Mouse (Mus musculus): ENCODE data around the gene Helt. TPM values are rescaled to one million over a fixed set of nuclear protein-coding genes. Genes with fewer than 3 reads are reported as not detected.
"Not testable (repeated sequence)": the region's sequence is repeated elsewhere in the genome, so short reads cannot be mapped to it uniquely, and the experiment has no call there.

Helt gene
- polyA plus RNA-seq, 1 experiment from 2014 or later: not detected

DNA sequence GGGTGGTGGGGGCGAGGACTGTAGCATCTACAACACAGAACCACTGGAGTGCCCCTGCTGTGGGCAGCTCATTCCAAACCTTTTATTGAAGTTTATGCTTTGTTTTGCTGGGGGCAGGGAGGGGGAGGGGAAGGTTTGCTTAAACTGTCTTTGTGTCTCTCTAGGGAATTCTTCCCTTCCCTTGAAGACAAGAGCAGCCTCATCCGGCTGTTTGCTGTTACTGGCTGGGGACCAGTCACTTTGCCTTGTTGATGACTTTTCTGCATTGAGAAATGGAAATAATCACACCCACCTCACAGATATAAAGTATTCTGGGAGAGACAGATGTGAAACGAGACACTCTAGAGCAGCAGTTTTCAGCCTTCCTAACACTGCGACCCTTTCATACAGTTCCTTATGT lies 27.7 kb downstream of the Helt start:
- Histone ChIP-seq H3K9me3 (replicated peaks) (no peaks in the 10 kb centered on the region), H3K36me3 (no peaks in the 10 kb centered on the region), H3K4me3 (replicated peaks) (no peak overlapping the region), H3K9ac (replicated peaks) (no peak overlapping the region), H3K4me1 (0 out of 2 replicates have a peak, but pooled peaks cover 5% of the 10 kb centered on the region), H3K27me3 (replicated peaks) (no peaks in the 10 kb centered on the region), H3K4me2 (no peak overlapping the region), H3K27ac (replicated peaks) (no peak overlapping the region)
- 30% methylated on average over 4 of the region's 4 CpGs for WGBS
- no peak for ATAC-seq (ENCODE audit: low FRiP score)

DNA sequence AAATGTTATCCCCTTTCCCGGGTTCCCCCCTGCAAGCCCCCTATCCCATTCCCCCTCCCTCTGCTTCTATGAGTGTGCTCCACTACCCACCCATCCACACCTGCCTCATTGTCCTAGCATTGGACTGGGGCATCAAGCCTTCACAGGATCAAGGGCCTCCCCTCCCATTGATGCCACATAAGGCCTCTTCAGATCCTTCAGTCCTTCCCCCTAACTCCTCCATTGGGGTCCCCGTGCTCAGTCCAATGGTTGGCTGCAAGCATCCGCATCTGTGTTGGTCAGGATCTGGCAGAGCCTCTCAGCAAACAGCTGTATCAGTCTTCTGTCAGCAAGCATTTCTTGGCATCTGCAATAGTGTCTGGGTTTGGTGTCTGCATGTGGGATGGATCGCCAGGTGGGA lies 30.3 kb downstream of the Helt start:
- not testable (repeated sequence) for H3K4me3 ChIP-seq (replicated peaks); ATAC-seq (ENCODE audit: low FRiP score); H3K27me3 ChIP-seq (replicated peaks); H3K9ac ChIP-seq (replicated peaks); H3K4me2 ChIP-seq; H3K27ac ChIP-seq (replicated peaks); H3K9me3 ChIP-seq (replicated peaks); H3K4me1 ChIP-seq; H3K36me3 ChIP-seq
- WGBS: 92% methylated on average over 4 of the region's 4 CpGs

DNA sequence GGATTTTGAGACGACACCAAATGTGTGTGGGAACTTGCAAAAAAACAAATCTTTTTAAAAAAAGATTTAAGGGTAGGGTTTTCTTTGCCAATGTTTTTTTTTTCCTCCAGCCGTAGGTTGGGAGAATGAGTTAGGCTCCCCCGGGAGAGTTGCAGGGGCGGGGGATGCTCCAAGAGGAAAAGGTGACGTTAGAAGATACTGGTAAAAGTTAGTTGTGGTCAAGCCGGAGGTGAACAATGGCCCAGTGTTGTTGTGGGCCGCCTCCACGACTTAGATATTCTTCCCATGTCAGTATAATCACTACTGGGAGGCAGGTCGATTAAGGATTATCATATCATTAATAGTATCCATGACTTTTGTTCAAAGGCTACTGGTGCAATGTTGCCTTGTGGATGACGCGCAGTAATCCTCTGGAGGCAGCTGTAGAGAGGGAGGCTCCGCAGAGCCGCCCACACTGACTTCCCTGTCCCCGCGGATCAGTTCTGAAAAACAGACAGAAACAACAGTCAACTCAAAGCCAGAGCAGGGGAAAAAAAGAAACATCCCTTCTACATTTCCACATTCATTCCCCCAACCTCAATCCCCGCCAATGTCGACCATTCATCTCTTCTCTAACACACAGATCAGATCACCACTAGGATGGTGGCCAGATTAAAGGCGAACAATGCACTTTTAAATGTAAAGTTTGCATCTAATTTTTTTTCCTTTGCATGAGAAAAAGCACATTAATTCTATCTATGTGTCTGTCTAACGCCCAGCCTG lies 36.4 kb downstream of the Helt start:
- Histone ChIP-seq H3K4me1 (no peaks in the 10 kb centered on the region), H3K9me3 (replicated peaks) (no peaks in the 10 kb centered on the region), H3K4me3 (replicated peaks) (no peak overlapping the region), H3K27me3 (replicated peaks) (no peaks in the 10 kb centered on the region), H3K36me3 (no peaks in the 10 kb centered on the region), H3K9ac (replicated peaks) (no peak overlapping the region), H3K27ac (replicated peaks) (no peak overlapping the region), H3K4me2 (no peak overlapping the region)
- ATAC-seq (ENCODE audit: low FRiP score): no peak
- 51% methylated on average over 19 of the region's 19 CpGs for WGBS

DNA sequence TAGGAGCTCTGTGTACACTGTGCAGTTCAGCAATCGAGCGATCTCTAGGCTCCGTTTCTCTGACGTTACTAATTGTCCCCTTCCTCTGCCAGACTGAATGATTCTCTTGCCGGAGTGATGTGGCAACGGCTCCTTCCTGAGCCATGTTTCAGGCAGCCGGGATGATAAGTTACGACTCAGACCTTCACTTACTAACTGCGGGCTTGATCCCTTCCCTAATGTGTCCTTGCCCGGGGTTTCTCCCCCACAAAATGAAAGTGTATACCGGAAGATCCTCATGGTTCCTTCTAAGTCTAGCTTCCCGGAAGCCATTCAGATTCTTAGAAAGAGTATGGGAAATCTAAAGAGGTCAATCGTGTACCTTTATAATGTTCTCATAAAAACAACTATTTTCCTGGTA lies 42.0 kb downstream of the Helt start:
- H3K9ac ChIP-seq (replicated peaks): no peak overlapping the region
- no peaks in the 10 kb centered on the region for H3K9me3 ChIP-seq (replicated peaks)
- no peaks in the 10 kb centered on the region for H3K36me3 ChIP-seq
- H3K4me1 ChIP-seq: peaks cover 7% of the 10 kb centered on the region
- peak overlapping the region; percentile 15; the same call in 1 of the 2 replicates for H3K4me2 ChIP-seq
- WGBS: 67% methylated on average over 13 of the region's 13 CpGs
- H3K27me3 ChIP-seq (replicated peaks): no peaks in the 10 kb centered on the region
- H3K27ac ChIP-seq (replicated peaks): no peak overlapping the region
- 0 out of 2 replicates have a peak overlapping the region, but pooled peaks have one; percentile 3 for H3K4me3 ChIP-seq (replicated peaks)
- no peak for ATAC-seq (ENCODE audit: low FRiP score)

DNA sequence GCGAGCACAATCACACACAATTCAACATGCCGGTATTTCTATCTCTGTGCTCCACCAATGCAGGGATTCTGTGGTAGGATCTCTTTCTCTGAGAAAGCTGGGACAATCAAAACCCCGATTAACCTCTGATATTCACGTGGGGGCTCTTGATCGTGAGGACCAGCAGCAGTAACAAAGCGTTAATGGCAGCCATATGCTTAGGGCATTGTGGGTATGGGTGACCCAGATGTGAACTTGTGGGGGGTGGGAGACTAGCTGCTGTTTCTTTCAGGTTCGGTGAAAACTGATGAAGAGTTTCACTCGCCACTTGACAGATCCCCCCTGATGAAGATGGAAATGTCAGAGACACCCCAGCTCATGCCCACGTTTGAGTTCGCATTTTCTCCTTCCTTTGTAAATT lies 42.9 kb downstream of the Helt start:
- no peaks in the 10 kb centered on the region for H3K36me3 ChIP-seq
- no peak for ATAC-seq (ENCODE audit: low FRiP score)
- peaks cover 7% of the 10 kb centered on the region for H3K4me1 ChIP-seq
- no peaks in the 10 kb centered on the region for H3K9me3 ChIP-seq (replicated peaks)
- WGBS: 36% methylated on average over 10 of the region's 10 CpGs
- H3K4me2 ChIP-seq: peak overlapping the region; percentile 36
- H3K27ac ChIP-seq (replicated peaks): no peak overlapping the region
- H3K4me3 ChIP-seq (replicated peaks): no peak overlapping the region
- no peaks in the 10 kb centered on the region for H3K27me3 ChIP-seq (replicated peaks)
- no peak overlapping the region for H3K9ac ChIP-seq (replicated peaks)

DNA sequence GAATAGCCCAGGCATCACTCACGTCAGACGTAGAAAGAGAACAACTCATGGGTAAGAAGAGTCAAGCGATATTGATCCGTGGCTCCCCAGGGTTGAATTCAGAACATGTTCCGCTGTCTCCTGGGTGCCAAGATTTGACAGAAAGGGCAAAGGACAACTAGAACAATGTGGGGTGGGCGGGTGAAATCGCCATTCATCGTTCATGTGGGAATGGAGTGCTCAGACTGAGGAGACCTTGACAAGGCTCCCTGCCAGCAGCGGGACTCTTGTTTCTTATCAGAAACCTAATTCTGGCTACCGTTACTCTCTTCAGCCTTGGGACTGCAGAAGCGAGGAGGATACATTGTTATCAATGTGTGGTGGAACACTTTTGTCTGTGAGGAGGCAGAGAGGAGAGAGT lies 48.1 kb downstream of the Helt start:
- no peak overlapping the region for H3K4me3 ChIP-seq (replicated peaks)
- H3K4me1 ChIP-seq: peaks cover 2% of the 10 kb centered on the region; the same call in 1 of the 2 replicates
- 0 out of 2 replicates have a peak, but pooled peaks cover 4% of the 10 kb centered on the region for H3K27me3 ChIP-seq (replicated peaks)
- no peak overlapping the region for H3K9ac ChIP-seq (replicated peaks)
- WGBS: 21% methylated on average over 11 of the region's 11 CpGs
- H3K36me3 ChIP-seq: no peaks in the 10 kb centered on the region
- no peak for ATAC-seq (ENCODE audit: low FRiP score)
- H3K4me2 ChIP-seq: no peak overlapping the region
- no peaks in the 10 kb centered on the region for H3K9me3 ChIP-seq (replicated peaks)
- no peak overlapping the region for H3K27ac ChIP-seq (replicated peaks)

DNA sequence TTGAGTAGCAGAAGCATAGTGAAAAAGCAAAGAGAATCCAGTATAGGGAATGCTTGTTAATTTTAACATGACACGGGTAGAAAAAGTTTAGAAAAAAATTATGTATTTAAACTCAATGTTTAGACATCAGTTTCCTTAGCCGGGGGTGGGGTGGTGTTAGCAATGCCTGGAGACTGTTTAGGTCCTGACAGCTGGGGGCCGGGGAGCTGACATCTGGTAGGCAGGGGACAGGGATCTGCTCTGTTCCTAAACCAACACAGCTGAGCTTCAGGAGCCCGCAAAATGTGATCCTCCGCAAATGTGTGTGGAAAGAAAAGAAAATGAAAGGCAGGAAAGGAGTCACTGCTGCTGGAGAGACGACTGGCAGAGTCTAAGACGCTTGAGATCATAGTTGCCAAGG lies 51.5 kb downstream of the Helt start:
- Histone ChIP-seq H3K27ac (replicated peaks) (no peak overlapping the region), H3K4me1 (no peaks in the 10 kb centered on the region), H3K9ac (replicated peaks) (no peak overlapping the region), H3K4me2 (no peak overlapping the region), H3K27me3 (replicated peaks) (0 out of 2 replicates have a peak, but pooled peaks cover 6% of the 10 kb centered on the region), H3K36me3 (no peaks in the 10 kb centered on the region), H3K9me3 (replicated peaks) (no peaks in the 10 kb centered on the region), H3K4me3 (replicated peaks) (no peak overlapping the region)
- 61% methylated on average over 7 of the region's 7 CpGs for WGBS
- no peak for ATAC-seq (ENCODE audit: low FRiP score)

Other genes with a start within 250 kb of the Helt start
- 25.0 and 26.5 TPM in 2 replicates for gene Cfap97, start 142.9 kb downstream of the Helt start, polyA plus RNA-seq (2015; fragmentation: Nextera tagmentation; extraction: Ambion mirVana)
- 11.2 and 12.0 TPM in 2 replicates for gene Snx25, start 142.5 kb downstream of the Helt start, polyA plus RNA-seq (2015; fragmentation: Nextera tagmentation; extraction: Ambion mirVana)
- 979 and 1,100 TPM in 2 replicates for gene Slc25a4, start 83.4 kb downstream of the Helt start, polyA plus RNA-seq (2015; fragmentation: Nextera tagmentation; extraction: Ambion mirVana)
- gene Acsl1, start 176.4 kb upstream of the Helt start, polyA plus RNA-seq (2015; fragmentation: Nextera tagmentation; extraction: Ambion mirVana): 17.0 and 17.2 TPM in 2 replicates

All from neural tube, embryonic 15.5 days (tissue).